Mouse (Mus musculus) frontal cortex, postnatal 10 days (tissue): Measurements from ENCODE around the gene Map1b.

ENCODE experiments used
- DNase-seq, 2 experiments: peaks; one replicate each; pipeline ENCODE4 v3.0.0; 2022; ENCODE audit warnings: low spot score in 2 of 2, mixed read lengths in 1 of 2

Map1b gene

DNA sequence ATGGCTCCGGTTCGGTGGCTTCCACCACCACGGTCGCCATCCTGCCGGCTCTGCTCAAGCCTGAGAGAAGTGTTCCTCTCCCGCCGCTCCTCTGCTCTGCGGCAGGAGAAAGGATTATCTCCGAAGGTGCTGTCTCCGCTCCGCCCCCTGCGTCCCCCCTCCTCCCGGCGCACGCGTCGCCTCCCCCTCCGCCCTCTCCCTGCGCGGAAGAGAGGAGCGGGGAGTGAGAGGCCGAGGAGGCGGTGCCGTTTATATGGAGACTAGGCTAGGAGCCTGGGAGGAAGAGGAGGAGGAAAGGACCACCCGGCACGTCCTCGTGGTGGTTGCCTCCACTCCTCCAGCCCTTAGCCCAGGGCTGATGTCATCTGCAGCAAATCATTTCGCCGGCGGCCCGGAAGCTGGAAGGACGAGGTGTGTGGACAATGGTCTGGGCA is at the start of gene Map1b:
Gene Map1b, minus strand, starts transcription at position 93 of the 434 bp plus-strand sequence.
- DNase-seq, result peak; percentile 71 to 82

DNA sequence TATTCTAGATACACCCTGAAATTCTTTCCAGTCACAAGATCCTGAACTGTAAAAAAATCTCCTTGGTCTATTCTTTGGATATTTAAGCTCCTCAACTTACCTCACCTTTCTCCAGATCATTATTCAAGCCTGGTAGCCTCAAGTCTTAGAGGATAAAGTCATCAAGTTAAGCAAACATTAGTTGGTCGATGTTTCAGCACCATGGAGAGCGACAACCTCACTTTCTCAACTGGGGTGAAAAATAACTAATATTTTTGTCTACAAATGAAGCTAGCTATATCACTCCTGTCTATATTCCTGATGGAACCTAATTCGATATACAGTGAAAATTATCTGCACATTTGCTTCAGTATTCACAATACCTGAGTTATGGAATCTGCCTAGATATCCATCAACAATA is 48.0 kb upstream of the Map1b start:
- DNase-seq, result no peak

DNA sequence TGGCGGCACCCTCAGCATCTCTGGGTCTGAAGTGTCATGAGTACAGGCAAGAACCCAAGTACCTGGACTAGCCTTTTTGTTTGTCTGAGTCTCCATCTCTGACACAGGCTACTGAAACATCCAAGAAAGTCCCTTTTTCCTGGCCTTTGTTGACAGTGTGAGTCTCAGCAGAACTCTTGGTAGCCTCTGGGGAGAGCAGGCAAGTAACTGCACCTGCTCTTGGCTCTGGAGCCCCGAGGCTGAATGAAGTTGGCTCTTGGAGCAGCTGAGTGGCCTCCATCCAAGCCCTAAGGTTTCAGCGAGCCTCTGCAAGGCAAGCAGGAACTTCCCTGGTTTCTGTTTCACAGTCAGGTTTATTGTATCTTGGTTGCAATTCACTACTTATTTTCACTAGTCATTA is 46.7 kb upstream of the Map1b start:
- no peak for DNase-seq

DNA sequence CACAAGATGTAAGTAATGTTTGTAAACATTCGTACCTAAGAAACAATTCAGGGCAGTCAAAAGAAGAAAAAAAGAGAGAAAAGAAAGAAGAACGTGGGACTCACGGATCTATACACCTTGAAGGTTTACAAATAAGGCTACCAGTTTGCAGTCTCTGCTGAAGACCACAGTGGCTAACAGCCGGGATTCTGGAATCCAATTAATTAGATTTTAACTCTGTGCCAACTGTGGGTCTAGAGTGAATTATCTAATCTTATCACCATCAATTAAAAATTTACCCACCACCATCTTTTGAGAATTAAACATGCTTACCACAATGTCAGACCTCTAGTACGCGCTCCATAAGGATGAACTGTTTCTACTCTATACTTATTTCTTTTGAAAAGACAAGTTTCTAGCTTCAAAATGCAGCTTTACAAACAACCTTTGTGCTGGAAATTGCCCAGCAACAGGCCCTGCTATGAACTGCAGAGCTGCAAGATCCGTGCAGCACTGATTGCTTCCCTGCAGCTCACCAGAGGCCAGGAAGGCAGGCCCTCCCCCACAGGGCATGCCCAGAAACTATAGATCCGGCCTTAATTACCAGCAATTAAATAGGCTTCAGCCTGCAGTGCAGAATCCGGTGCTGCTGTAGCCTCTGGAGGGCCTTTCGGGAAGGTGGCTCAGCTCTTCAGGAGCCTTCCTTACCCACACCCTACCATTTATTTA is 45.7 kb upstream of the Map1b start:
- no peak for DNase-seq

DNA sequence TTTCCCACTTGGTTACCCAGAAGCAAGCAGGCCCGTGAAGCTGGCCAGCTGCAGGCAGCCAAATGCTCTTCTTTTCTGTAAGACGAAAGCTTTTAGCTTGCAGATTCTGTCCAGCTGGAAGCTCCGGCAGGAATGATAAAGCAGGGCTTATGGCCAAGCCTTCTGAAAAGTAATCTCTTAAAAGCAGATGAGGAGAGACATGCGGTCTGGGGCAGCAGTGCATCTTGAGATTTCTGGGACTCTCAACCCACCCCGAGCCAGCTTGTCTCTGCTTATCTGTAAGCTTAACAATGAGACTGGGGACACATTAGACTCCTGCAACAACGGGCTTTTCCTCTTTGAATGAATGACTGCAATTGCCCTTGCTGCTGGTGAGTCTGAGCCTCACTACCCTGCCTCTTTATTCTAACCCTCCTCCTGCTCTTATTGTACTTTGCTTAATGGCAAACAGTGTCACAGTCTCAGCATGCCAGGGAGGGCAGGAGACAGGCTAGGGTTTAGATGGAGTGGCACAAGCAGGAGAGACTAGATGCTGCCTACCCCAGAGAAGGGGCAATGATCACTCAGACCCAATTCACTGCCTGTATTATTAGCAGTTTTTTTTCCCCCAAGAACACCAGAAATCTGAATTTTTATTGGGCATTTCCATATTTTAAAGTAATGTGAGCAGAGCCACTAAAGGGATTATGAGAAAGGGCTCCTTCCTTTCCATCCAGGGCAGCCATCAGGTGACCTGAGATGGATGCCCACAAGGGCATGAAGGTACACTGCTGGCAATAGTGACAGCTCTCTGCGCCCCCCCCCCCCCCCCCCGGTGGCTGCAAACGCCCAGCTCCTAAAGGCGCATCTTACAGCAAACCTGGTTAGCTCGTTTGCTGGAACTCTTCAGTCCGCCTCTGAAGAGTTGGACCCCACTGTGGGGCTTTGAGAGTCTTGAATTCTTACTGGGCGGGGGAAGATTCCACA is 44.6 kb upstream of the Map1b start:
- DNase-seq, result no peak

DNA sequence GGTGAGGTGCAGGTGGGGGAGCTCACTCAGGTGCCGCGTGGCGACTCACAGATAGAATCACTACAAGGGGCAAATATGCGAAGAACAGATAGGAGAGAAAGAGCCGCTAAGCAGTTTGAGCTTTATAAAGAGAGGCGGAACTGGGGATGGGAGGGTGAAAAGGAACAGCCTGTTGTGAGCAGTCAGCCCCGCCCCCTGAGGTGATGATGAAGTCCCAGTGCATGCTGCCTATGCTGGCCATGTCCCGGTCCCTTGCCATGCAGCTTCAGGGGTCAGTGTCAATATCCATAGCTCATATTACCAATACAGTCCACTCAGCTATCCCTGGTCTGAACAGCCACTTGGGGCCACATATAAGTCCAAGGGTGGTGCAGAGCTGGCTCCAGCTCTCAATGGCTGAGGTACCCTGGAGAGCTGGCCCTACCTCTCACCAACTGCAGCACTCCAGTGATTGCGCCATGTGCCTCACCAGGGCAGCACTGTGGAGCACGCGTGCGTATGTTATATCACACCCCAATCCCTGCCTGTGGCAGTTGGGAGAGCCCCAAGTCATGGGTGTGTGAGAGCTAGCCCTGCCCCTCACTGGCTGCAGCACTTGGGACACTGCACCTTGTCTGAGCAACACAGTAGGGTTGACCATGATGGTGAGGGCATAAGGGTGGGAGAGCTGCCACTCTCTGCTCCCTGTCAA is 42.0 kb upstream of the Map1b start:
- DNase-seq, result no peak

DNA sequence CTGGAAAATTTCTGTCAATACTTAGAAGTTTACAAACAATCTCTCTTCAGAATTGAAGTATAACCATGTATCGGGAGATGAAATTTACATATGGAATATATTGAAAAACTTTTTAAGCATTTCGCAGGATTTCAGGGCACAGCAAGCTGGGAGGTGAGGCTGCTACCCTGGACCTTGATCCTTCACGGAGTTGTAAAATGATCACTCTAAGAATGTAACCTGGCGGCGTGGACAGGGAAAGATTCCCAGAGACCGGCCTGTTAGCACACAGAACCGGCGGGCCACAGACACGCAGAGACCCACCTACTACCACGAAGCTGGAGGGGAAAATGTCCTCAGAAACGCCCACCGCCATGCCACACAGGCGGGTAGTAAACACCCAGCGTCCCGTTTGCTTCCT is 41.5 kb upstream of the Map1b start:
- DNase-seq, result no peak

DNA sequence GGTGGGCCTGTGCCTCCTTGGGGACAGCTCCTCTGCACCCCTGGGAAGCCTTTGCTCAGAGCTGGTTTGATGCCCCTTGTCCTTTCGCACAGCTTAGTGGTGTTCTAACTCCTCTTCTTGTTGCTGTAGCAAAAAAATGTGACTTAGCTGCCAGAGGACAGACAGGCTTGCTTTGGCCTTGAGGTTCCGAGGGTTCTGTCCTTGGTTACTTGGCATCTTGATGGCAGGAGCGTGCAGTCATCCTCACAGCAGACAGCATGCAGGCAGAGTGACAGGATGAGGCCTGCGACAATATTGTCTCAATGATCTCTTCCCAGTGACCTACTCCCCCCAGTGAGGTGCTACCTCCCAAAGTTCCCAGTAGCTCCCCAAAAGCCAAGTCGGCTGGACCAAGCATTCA is 41.0 kb upstream of the Map1b start:
- no peak for DNase-seq

DNA sequence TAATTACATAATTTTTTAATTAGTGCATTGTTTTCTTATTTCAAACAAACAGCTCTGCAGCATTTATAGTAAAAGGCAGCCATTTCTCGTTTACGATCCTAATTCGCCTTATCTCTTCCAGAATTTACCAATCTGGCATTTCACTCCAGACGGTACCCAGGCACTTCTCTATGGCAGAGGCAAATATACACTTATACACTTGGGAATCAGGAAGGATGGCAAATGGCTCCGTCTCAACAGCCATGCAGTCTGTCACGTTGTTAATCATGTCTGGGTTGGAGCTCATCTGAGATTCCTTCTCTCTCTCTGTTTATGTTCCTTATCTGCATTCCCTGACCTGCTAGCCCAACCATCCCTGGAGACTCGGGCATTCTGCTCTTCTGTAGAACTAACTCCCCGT is 38.6 kb upstream of the Map1b start:
- DNase-seq, result no peak

DNA sequence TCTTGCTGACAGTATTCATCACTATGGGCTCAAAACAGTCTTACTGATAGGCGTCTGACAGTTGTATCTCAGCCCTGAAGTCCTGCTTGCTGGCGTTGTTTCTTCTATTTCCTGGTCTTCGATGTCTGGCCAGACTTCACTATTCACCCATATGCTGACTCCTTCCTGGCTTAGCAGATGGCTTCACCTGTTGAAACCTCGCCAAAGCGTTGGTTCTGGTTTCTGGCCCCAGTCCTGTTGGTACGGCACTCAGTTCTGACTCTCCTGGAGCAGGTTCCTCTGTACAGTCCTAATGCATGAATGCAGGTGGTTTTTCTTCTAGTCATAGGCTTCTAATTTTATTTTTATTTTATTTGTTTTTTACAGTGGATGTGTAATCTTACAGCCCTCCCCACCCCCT is 38.1 kb upstream of the Map1b start:
- DNase-seq, result no peak

DNA sequence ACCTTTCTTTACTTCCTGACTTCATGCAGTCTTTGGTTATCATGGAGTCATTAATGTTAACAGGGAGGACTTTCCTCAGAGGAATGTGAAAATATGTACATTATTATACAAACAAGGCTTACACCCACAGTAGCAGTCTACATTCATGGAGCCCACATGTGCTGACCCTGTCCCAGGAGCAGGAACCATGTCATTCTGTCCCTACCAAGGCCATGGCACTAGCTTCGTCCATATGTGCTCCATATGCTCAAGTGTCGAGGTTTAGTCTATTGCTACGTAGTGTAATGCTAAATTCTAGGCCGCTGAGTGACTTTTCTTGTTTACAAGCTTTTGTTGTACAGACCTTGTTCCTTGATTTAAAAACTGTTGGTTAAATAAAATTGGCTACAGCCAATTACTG is 36.0 kb upstream of the Map1b start:
- no peak for DNase-seq

DNA sequence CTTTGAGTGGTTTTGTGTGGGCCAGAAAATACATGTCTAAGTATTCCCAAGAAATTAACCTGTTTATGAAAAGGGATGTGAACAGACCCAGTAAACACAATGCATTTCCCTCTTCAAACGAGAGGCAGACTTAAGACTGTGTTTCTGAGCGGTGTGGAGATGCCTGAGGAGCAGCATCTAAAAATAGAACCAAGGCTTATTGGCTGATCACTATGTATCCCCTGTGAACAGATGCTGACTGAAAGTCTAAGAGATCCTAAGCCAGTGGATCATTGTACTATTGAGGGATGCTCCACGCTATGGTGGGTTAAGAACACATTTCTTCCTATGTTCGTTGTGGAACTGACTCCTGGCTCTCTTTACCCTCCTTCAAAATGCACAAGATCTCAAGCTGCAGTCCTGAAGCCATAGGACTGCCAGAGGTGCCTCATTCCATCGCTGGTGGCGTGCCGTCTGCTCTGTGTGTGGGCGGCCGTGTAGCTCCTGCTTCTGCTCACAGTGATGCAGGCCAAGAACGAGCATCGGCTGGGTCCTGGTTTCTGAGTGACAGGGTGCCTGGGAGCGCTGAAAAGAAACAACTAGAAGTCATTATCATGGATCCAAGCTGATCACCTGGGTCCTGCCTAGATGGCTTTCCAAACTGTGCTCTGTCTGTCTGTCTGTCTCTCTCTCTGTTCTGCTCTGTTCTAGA is 34.5 kb upstream of the Map1b start:
- DNase-seq, result no peak

DNA sequence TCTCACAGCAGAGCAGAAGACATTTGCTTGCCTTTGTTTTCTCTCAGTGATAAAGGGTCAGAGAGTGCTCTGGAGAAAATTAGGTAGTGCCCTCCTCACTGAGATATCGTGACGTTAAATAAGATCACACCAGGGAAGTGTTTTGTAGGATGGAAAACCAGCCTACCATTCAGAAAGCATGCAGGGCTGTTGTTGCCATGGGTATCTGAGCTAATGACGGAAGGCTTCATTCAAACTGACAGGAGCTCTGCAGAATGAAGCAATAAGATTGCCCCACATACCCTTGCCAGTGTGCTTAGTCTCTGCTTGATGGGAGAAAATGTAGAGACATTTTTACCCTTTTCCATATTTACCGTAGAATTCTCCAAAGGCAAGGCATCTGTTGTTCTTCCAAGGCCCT is 33.7 kb upstream of the Map1b start:
- DNase-seq, result no peak

DNA sequence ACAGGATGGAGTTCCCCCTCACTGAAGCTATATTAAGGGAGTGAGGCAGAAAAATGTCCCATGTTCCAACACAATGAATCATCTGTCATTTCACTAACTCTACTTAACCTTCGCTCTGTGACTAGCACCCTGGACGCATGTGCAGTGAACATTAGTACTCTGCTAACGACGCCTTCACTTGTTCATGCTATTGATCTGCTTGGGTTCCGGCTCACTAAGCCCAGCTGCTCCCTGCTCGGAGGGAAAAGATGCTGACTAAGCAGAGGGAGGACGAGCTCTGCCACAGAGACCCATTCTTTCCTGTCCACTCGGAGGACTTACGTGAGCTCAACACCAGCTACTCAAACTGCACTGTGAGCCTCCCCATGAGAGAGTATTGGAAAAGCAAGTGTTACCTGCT is 33.2 kb upstream of the Map1b start:
- no peak for DNase-seq

DNA sequence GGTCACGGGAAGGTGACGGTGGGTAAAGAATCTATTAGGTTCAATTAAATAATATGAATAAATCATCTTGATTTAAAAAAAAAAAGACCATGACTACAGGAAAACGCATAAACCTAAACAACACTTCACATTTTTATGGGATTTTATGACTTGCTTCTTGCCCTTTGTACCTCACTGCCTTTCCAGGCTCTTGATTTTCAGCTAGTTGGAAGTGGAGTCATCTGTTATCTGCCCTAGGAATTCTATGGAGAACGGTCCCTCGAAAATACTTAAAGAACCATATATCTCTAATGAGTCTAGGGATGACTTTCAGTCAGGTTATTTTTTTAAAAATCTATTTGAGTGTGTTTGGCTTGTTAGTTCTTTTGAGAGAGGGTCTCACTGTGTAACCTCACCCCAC is 30.5 kb upstream of the Map1b start:
- no peak for DNase-seq

DNA sequence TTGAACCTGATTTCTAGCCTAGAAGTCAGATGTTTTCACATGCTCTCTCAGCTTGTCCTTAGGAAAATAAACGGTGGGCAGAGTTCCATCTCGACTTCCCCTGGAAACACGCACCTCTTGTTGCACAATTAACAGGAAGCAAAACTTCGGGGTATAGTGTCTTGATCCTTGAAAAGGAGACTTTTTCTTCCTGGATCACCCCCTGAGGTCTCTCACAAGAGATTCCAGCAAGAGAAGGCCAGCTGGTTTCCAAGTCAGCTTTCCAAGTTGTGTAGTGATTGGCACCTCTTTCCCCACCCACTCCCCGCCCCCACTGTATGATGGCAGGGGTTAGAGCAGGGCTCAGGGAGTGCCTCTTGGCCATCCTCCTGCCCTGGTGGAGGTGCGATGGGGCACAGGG is 28.9 kb upstream of the Map1b start:
- no peak for DNase-seq

DNA sequence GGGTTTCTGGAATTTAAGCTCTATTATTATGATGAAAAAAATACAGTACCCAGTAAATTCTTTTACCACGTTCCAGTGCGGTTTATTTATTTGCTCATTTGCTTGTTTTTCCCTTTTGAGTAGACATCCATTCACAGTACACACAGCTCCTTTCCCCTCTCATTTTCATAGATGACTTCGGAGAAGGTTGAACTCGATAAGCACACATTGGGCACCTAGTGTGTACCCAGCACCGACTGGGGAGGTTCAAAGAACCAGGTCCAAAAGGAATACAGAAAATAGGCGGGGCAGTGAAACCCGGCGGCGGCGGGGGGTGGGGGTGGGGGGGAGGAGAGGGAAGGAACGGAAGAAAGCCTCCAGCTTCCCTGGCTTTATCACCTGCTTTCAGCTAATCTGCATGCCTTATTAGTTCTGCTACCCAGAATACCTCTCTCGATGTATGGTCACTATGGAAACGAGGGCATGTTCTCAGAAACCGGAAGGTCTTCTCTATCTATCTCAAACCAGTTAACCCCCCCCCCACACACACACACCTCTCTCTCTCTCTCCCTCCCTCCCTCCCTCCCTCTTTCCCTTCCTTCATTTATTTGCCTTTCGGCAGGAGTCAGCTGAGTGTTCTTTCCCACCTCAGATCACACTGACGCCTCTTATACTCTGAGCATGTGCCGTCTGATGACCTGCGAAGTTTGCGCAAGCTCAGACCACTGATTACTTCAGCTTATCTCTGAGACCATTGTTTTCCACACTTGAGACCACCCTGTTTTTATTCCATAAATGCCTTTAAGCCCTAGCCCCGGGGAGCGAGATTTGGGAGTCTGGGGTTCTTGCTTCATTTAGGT is 25.3 kb upstream of the Map1b start:
- no peak for DNase-seq

DNA sequence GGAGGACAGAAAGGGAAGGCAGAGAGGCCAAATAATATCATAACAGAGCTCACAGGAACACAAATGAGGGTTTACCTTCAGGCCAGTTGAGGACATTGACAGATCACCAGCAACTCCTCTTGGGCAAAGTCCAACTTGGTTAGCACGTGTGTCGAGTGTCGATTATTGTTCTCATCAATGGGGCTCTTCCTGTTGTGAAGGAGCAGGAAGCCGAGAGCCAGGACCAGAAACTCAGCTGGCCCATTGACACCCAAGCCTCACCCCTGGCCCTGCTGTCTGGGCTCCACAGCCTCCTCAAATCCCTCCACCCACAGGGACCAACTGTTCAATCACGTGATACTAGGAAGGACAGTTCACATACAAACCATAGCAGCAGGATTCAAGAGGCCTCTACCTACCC is 22.9 kb upstream of the Map1b start:
- no peak for DNase-seq

DNA sequence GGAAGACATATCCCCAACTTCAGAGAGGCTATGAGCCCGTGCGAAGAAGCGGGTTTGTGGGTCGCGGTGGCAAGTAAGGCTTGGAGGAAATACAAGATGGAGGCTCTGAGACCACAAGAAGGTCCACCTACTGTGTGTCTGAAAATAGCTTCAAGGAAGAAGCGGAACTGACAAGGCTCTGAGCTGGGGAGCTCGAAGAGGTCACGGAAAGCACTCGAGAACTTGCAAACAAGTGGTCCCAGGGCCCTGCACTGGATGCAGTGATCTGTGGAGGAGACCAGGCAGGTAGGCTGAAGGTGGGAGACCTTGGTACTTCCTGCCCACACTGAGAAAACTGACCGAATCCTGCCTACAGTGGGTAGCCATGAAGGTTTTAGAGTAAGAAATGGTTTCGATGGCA is 22.5 kb upstream of the Map1b start:
- no peak for DNase-seq

DNA sequence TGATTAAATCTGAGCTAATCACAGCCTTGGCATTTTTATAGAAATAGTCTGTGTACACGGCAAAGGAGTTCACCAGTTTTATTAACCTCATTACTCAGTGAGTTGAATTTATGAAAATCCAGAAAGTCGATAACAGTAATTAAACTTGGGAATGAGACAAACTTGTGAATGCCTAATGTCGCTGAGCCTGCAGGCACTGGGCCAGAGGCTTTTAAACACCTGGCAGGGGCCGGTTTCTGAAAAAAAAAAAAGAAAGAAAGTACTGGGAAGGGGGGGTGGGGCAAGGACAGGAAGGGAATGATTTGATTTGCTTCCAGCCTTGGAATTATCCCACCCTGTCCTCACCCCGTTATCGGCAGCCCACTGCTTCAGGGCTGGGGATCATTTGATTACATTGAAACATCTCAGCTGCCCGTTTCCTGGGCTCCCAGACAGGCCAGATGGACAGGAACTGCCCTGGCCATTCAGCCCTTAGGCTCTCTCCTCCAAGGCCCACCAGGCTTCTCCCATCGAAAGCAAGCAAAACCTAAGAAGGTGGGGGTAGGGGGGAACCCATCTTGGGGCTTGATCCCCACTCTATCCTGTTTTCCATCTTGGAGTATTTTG is 21.7 kb upstream of the Map1b start:
- DNase-seq, result no peak

DNA sequence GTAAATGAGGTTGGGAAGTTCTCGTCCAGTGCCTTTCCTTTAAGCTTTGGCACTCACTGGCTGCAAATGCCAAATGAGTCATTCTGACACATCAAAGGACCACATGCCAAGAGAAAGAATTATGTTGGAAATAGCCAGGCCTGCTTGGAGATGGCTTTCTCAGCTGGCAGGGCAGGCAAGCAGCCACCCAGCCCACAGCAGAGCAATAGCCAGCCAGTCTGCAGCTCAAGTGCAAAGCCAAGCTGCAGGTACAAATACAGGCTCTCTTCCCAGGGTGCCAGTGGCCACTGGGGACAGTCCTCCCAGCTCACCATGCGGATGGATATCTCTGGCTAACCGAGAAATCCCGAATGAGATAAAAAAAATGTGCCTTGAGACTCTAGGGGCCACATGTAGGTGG is 12.1 kb upstream of the Map1b start:
- no peak for DNase-seq
